Mouse (Mus musculus) kidney, embryonic 15.5 days (tissue): ENCODE data around the gene Vps41. TPM values are rescaled to one million over a fixed set of nuclear protein-coding genes. Genes with fewer than 3 reads are reported as not detected.

Experiments
- ATAC-seq: fragments of 200-750 bp; cut with Nextera tagmentation; replicated peaks from 2 replicates; pipeline ENCODE4 v1.8.0; 2017; ENCODE audit warnings: moderate TSS enrichment; ENCODE audit not compliant: low FRiP score
- H3K27ac ChIP-seq: fragments of 300-500 bp; sonication (generic); 2 replicates; pipeline ENCODE4 v1.5.1; 2015; ENCODE audit warnings: mild to moderate bottlenecking, inconsistent platforms
- H3K27me3 ChIP-seq: fragments of 300-500 bp; sonication (generic); 2 replicates; pipeline ENCODE4 v1.6.1; 2015; ENCODE audit warnings: inconsistent platforms
- H3K36me3 ChIP-seq: fragments of 300-500 bp; sonication (generic); 2 replicates; pipeline ENCODE4 v1.6.1; 2015; ENCODE audit warnings: inconsistent platforms
- H3K4me1 ChIP-seq: fragments of 300-500 bp; sonication (generic); 2 replicates; pipeline ENCODE4 v1.6.1; 2015; ENCODE audit warnings: inconsistent platforms
- H3K4me2 ChIP-seq: fragments of 300-500 bp; sonication (generic); 2 replicates; pipeline ENCODE4 v1.6.1; 2015; ENCODE audit warnings: moderate library complexity, mild to moderate bottlenecking, inconsistent platforms
- H3K4me3 ChIP-seq: fragments of 300-500 bp; sonication (generic); replicated peaks from 2 replicates; pipeline ENCODE4 v1.5.1; 2015; ENCODE audit warnings: mild to moderate bottlenecking, inconsistent platforms
- H3K9ac ChIP-seq: fragments of 300-500 bp; sonication (generic); 2 replicates; pipeline ENCODE4 v1.6.1; 2015; ENCODE audit warnings: mild to moderate bottlenecking, inconsistent platforms
- H3K9me3 ChIP-seq: fragments of 300-500 bp; sonication (generic); replicated peaks from 2 replicates; pipeline ENCODE4 v1.6.1; 2016; ENCODE audit warnings: inconsistent platforms
- WGBS: fragments of 180-500 bp; shearing (Covaris S2); methylation state at CpG from one replicate; pipeline ENCODE4 v1.1.7; 2015; ENCODE audit warnings: mixed read lengths; 5-methylcytosine and 5-hydroxymethylcytosine counted together
- polyA plus RNA-seq: library from polyadenylated mRNA; unstranded; fragments of >200 nt; fragmentation: Nextera tagmentation; extraction: Ambion mirVana; gene quantifications from 2 replicates; pipeline ENCODE4 v1.2.1, GENCODE M21; 2015

Gene Vps41
- polyA plus RNA-seq, 1 experiment from 2014 or later, result 61.1 TPM

GRCm38 (mm10) chr13:18797555-18797954 is 80.5 kb downstream of the Vps41 start:
- Histone ChIP-seq H3K4me1 (no peaks in the 10 kb centered on the region), H3K27ac (no peak overlapping the region), H3K9ac (no peak overlapping the region), H3K9me3 (no peaks in the 10 kb centered on the region), H3K4me2 (no peak overlapping the region), H3K4me3 (no peak overlapping the region), H3K27me3 (no peaks in the 10 kb centered on the region), H3K36me3 (no peaks in the 10 kb centered on the region)
- ATAC-seq, result no peak
- 86% methylated on average over 5 of the region's 5 CpGs for WGBS

- Histone ChIP-seq H3K4me1 (no peaks in the 10 kb centered on the region), H3K9ac (no peak overlapping the region), H3K27ac (no peak overlapping the region), H3K4me3 (no peak overlapping the region), H3K36me3 (no peaks in the 10 kb centered on the region), H3K27me3 (no peaks in the 10 kb centered on the region), H3K9me3 (no peaks in the 10 kb centered on the region), H3K4me2 (no peak overlapping the region)
- ATAC-seq, result no peak
- 71% methylated on average over 3 of the region's 3 CpGs for WGBS
These were observed 83.3 kb downstream of the Vps41 start for GRCm38 (mm10) chr13:18800434-18800833.

GRCm38 (mm10) chr13:18809465-18809864 is 92.4 kb downstream of the Vps41 start:
- H3K27me3 ChIP-seq, result no peaks in the 10 kb centered on the region
- peaks cover 21% of the 10 kb centered on the region; the same call in 1 of the 2 replicates for H3K36me3 ChIP-seq
- H3K9ac ChIP-seq, result no peak overlapping the region
- no peak overlapping the region for H3K4me3 ChIP-seq
- H3K4me1 ChIP-seq, result no peaks in the 10 kb centered on the region
- ATAC-seq, result no peak
- no peak overlapping the region for H3K4me2 ChIP-seq
- WGBS, result 84% methylated on average over 4 of the region's 4 CpGs
- no peak overlapping the region for H3K27ac ChIP-seq
- no peaks in the 10 kb centered on the region for H3K9me3 ChIP-seq

- Histone ChIP-seq H3K9ac (no peak overlapping the region), H3K4me2 (no peak overlapping the region), H3K27ac (no peak overlapping the region), H3K9me3 (no peaks in the 10 kb centered on the region), H3K4me1 (no peaks in the 10 kb centered on the region), H3K36me3 (peaks cover 27% of the 10 kb centered on the region; the same call in 1 of the 2 replicates), H3K4me3 (no peak overlapping the region), H3K27me3 (no peaks in the 10 kb centered on the region)
- 18% methylated on average over 11 of the region's 11 CpGs for WGBS
- ATAC-seq, result peak; percentile 62; the same call in 1 of the 2 replicates
These were observed 93.0 kb downstream of the Vps41 start for GRCm38 (mm10) chr13:18809978-18810675.

GRCm38 (mm10) chr13:18824420-18825123 is 107.5 kb downstream of the Vps41 start:
- no peaks in the 10 kb centered on the region for H3K4me1 ChIP-seq
- peaks cover 15% of the 10 kb centered on the region for H3K36me3 ChIP-seq
- H3K27me3 ChIP-seq, result no peaks in the 10 kb centered on the region
- ATAC-seq, result no peak
- no peak overlapping the region for H3K9ac ChIP-seq
- H3K27ac ChIP-seq, result no peak overlapping the region
- no peak overlapping the region for H3K4me2 ChIP-seq
- H3K9me3 ChIP-seq, result no peaks in the 10 kb centered on the region
- H3K4me3 ChIP-seq, result no peak overlapping the region
- 89% methylated on average over 10 of the region's 10 CpGs for WGBS

GRCm38 (mm10) chr13:18827029-18827428 is 109.9 kb downstream of the Vps41 start:
- WGBS, result 93% methylated on average over 10 of the region's 10 CpGs
- no peaks in the 10 kb centered on the region for H3K27me3 ChIP-seq
- ATAC-seq, result no peak
- peaks cover 15% of the 10 kb centered on the region for H3K36me3 ChIP-seq
- no peak overlapping the region for H3K27ac ChIP-seq
- H3K9me3 ChIP-seq, result no peaks in the 10 kb centered on the region
- no peak overlapping the region for H3K4me3 ChIP-seq
- no peak overlapping the region for H3K4me2 ChIP-seq
- no peaks in the 10 kb centered on the region for H3K4me1 ChIP-seq
- no peak overlapping the region for H3K9ac ChIP-seq

GRCm38 (mm10) chr13:18830486-18830885 is 113.4 kb downstream of the Vps41 start:
- Histone ChIP-seq H3K4me1 (no peaks in the 10 kb centered on the region), H3K27me3 (no peaks in the 10 kb centered on the region), H3K4me2 (no peak overlapping the region), H3K27ac (no peak overlapping the region), H3K9ac (no peak overlapping the region), H3K36me3 (peaks cover 13% of the 10 kb centered on the region), H3K4me3 (no peak overlapping the region), H3K9me3 (no peaks in the 10 kb centered on the region)
- ATAC-seq, result no peak
- WGBS, result 78% methylated on average over 3 of the region's 3 CpGs

GRCm38 (mm10) chr13:18839231-18839630 is 122.1 kb downstream of the Vps41 start:
- no peaks in the 10 kb centered on the region for H3K9me3 ChIP-seq
- no peak overlapping the region for H3K9ac ChIP-seq
- 96% methylated on average over 4 of the region's 4 CpGs for WGBS
- no peak for ATAC-seq
- H3K36me3 ChIP-seq, result 0 out of 2 replicates have a peak, but pooled peaks cover 7% of the 10 kb centered on the region
- no peak overlapping the region for H3K4me3 ChIP-seq
- no peak overlapping the region for H3K4me2 ChIP-seq
- no peaks in the 10 kb centered on the region for H3K4me1 ChIP-seq
- no peak overlapping the region for H3K27ac ChIP-seq
- no peaks in the 10 kb centered on the region for H3K27me3 ChIP-seq

GRCm38 (mm10) chr13:18840366-18840765 is 123.3 kb downstream of the Vps41 start:
- Histone ChIP-seq H3K27me3 (no peaks in the 10 kb centered on the region), H3K4me1 (no peaks in the 10 kb centered on the region)
- 69% methylated on average over 4 of the region's 4 CpGs for WGBS

GRCm38 (mm10) chr13:18841019-18841418 is 123.9 kb downstream of the Vps41 start:
- 53% methylated on average over 2 of the region's 2 CpGs for WGBS
- Histone ChIP-seq H3K4me2 (no peak overlapping the region), H3K36me3 (peaks cover 9% of the 10 kb centered on the region; the same call in 1 of the 2 replicates), H3K27ac (no peak overlapping the region), H3K4me3 (no peak overlapping the region), H3K9me3 (no peaks in the 10 kb centered on the region), H3K27me3 (no peaks in the 10 kb centered on the region), H3K4me1 (no peaks in the 10 kb centered on the region), H3K9ac (no peak overlapping the region)
- ATAC-seq, result no peak

More at GRCm38 (mm10) chr13:18840366-18840765, 123.3 kb downstream of the Vps41 start:
- H3K4me3 ChIP-seq, result no peak overlapping the region
- H3K9me3 ChIP-seq, result no peaks in the 10 kb centered on the region
- H3K27ac ChIP-seq, result no peak overlapping the region
- H3K4me2 ChIP-seq, result no peak overlapping the region
- no peak for ATAC-seq
- H3K36me3 ChIP-seq, result peaks cover 7% of the 10 kb centered on the region; the same call in 1 of the 2 replicates
- no peak overlapping the region for H3K9ac ChIP-seq

- no peak for ATAC-seq
- no peaks in the 10 kb centered on the region for H3K9me3 ChIP-seq
- H3K4me3 ChIP-seq, result no peak overlapping the region
- H3K4me2 ChIP-seq, result no peak overlapping the region
- WGBS, result 89% methylated on average over 6 of the region's 6 CpGs
- H3K27ac ChIP-seq, result no peak overlapping the region
- H3K36me3 ChIP-seq, result peaks cover 16% of the 10 kb centered on the region
- no peak overlapping the region for H3K9ac ChIP-seq
- no peaks in the 10 kb centered on the region for H3K4me1 ChIP-seq
- no peaks in the 10 kb centered on the region for H3K27me3 ChIP-seq
These were observed 124.7 kb downstream of the Vps41 start for GRCm38 (mm10) chr13:18841752-18842282.

GRCm38 (mm10) chr13:18842556-18842955 is 125.5 kb downstream of the Vps41 start:
- H3K36me3 ChIP-seq, result peaks cover 16% of the 10 kb centered on the region
- no peaks in the 10 kb centered on the region for H3K9me3 ChIP-seq
- no peak overlapping the region for H3K4me2 ChIP-seq
- H3K9ac ChIP-seq, result no peak overlapping the region
- no peaks in the 10 kb centered on the region for H3K27me3 ChIP-seq
- 80% methylated on average over 4 of the region's 4 CpGs for WGBS
- H3K4me3 ChIP-seq, result no peak overlapping the region
- H3K27ac ChIP-seq, result no peak overlapping the region
- no peak for ATAC-seq
- no peaks in the 10 kb centered on the region for H3K4me1 ChIP-seq
